Mouse (Mus musculus) megakaryocyte, embryonic 14.5 days (primary cell): ENCODE results near the gene Gm49380. TPM values are rescaled to one million over a fixed set of nuclear protein-coding genes. Genes with fewer than 3 reads are reported as not detected.

Source experiments
- H3K27me3 ChIP-seq: replicated peaks from 2 replicates; pipeline ENCODE3; 2012; ENCODE audit warnings: inconsistent platforms
- H3K36me3 ChIP-seq: replicated peaks from 2 replicates; pipeline ENCODE3; 2012; ENCODE audit warnings: low read length, inconsistent platforms, mixed read lengths
- H3K4me1 ChIP-seq: 2 replicates; pipeline ENCODE4 v1.6.1; 2012; ENCODE audit warnings: inconsistent platforms
- H3K4me3 ChIP-seq: replicated peaks from 2 replicates; pipeline ENCODE3; 2012; ENCODE audit warnings: moderate library complexity, mild to moderate bottlenecking, inconsistent platforms
- H3K9me3 ChIP-seq: 2 replicates; pipeline ENCODE4 v1.6.1; 2012; ENCODE audit warnings: inconsistent platforms
- FLI1 ChIP-seq: IDR thresholded peaks from 2 replicates; pipeline ENCODE4 v1.6.1; 2012; ENCODE audit warnings: low read length, inconsistent platforms, mixed read lengths
- GATA1 ChIP-seq: IDR thresholded peaks from 3 replicates; pipeline ENCODE4 v1.6.1; 2012; ENCODE audit warnings: mixed read lengths, low read length, inconsistent platforms, borderline replicate concordance
- polyA plus RNA-seq: library from polyadenylated mRNA; stranded (reverse); fragments of >175 nt; gene quantifications from 2 replicates; pipeline ENCODE4 v1.2.3, GENCODE M21; 2012; ENCODE audit warnings: low replicate concordance; ENCODE audit not compliant: insufficient read depth

Gene Gm49380
- polyA plus RNA-seq, 1 experiment = not detected

GRCm38 (mm10) chr9:44108269-44109055, 4.8 kb downstream of the Gm49380 start:
- TF ChIP-seq GATA1 = no peak
- TF ChIP-seq FLI1 = no peak
- peaks cover 59% of the 10 kb centered on the region for H3K4me1 ChIP-seq

GRCm38 (mm10) chr9:44107557-44108179, 5.6 kb downstream of the Gm49380 start:
- Histone ChIP-seq H3K4me1 (peaks cover 59% of the 10 kb centered on the region), H3K27me3 (peaks cover 2% of the 10 kb centered on the region), H3K9me3 (no peaks in the 10 kb centered on the region), H3K4me3 (no peak overlapping the region), H3K36me3 (peaks cover 64% of the 10 kb centered on the region)
- TF ChIP-seq FLI1 = no peak
- no peak for TF ChIP-seq GATA1

More at GRCm38 (mm10) chr9:44108269-44109055, 4.8 kb downstream of the Gm49380 start:
- H3K9me3 ChIP-seq = no peaks in the 10 kb centered on the region
- H3K4me3 ChIP-seq = no peak overlapping the region
- H3K36me3 ChIP-seq = peaks cover 59% of the 10 kb centered on the region
- no peaks in the 10 kb centered on the region for H3K27me3 ChIP-seq

GRCm38 (mm10) chr9:44107110-44107509, 6.2 kb downstream of the Gm49380 start, which contains the start of gene C1qtnf5:
Gene C1qtnf5, plus strand, starts transcription at chr9:44107245.
- H3K4me1 ChIP-seq = peaks cover 55% of the 10 kb centered on the region
- no peaks in the 10 kb centered on the region for H3K9me3 ChIP-seq
- no peak within 1 kb of the TSS for H3K4me3 ChIP-seq
- peaks cover 65% of the 10 kb centered on the region for H3K36me3 ChIP-seq
- TF ChIP-seq FLI1 (no peak), GATA1 (no peak)
- peaks cover 2% of the 10 kb centered on the region for H3K27me3 ChIP-seq

GRCm38 (mm10) chr9:44106596-44106995, 6.7 kb downstream of the Gm49380 start:
- H3K4me3 ChIP-seq = no peak overlapping the region
- peaks cover 70% of the 10 kb centered on the region for H3K36me3 ChIP-seq
- peaks cover 50% of the 10 kb centered on the region for H3K4me1 ChIP-seq
- H3K27me3 ChIP-seq = peaks cover 2% of the 10 kb centered on the region
- no peaks in the 10 kb centered on the region for H3K9me3 ChIP-seq
- TF ChIP-seq GATA1 = no peak
- TF ChIP-seq FLI1 = no peak

- TF ChIP-seq GATA1 (no peak), FLI1 (no peak)
Observed at GRCm38 (mm10) chr9:44106182-44106581, 7.1 kb downstream of the Gm49380 start.

GRCm38 (mm10) chr9:44105781-44106180, 7.5 kb downstream of the Gm49380 start:
- peaks cover 72% of the 10 kb centered on the region for H3K36me3 ChIP-seq

More at GRCm38 (mm10) chr9:44106182-44106581, 7.1 kb downstream of the Gm49380 start:
- peaks cover 2% of the 10 kb centered on the region for H3K27me3 ChIP-seq
- no peak overlapping the region for H3K4me3 ChIP-seq
- H3K36me3 ChIP-seq = peaks cover 72% of the 10 kb centered on the region
- H3K9me3 ChIP-seq = no peaks in the 10 kb centered on the region
- H3K4me1 ChIP-seq = peaks cover 52% of the 10 kb centered on the region

GRCm38 (mm10) chr9:44104881-44105280, 8.4 kb downstream of the Gm49380 start:
- Histone ChIP-seq H3K4me1 (peaks cover 47% of the 10 kb centered on the region), H3K27me3 (peaks cover 2% of the 10 kb centered on the region), H3K9me3 (no peaks in the 10 kb centered on the region), H3K36me3 (peaks cover 65% of the 10 kb centered on the region), H3K4me3 (no peak overlapping the region)
- no peak for TF ChIP-seq GATA1
- TF ChIP-seq FLI1 = no peak

More at GRCm38 (mm10) chr9:44105781-44106180, 7.5 kb downstream of the Gm49380 start:
- Histone ChIP-seq H3K27me3 (peaks cover 2% of the 10 kb centered on the region), H3K4me3 (no peak overlapping the region), H3K9me3 (no peaks in the 10 kb centered on the region), H3K4me1 (peaks cover 52% of the 10 kb centered on the region)
- TF ChIP-seq GATA1 (no peak), FLI1 (no peak)

- Histone ChIP-seq H3K9me3 (no peaks in the 10 kb centered on the region), H3K36me3 (peaks cover 37% of the 10 kb centered on the region), H3K4me3 (no peak within 1 kb of the TSS), H3K27me3 (peaks cover 2% of the 10 kb centered on the region), H3K4me1 (peaks cover 24% of the 10 kb centered on the region; the same call in 1 of the 2 replicates)
- TF ChIP-seq GATA1 (no peak), FLI1 (no peak)
Observed at GRCm38 (mm10) chr9:44101490-44101889, 11.8 kb downstream of the Gm49380 start, which contains the start of gene Mfrp. Gene Mfrp, plus strand, starts transcription at chr9:44101729.

- Histone ChIP-seq H3K4me3 (no peak overlapping the region), H3K36me3 (peaks cover 21% of the 10 kb centered on the region), H3K4me1 (peaks cover 37% of the 10 kb centered on the region), H3K9me3 (no peaks in the 10 kb centered on the region), H3K27me3 (no peaks in the 10 kb centered on the region)
- TF ChIP-seq GATA1 (no peak), FLI1 (no peak)
Observed at GRCm38 (mm10) chr9:44096536-44096935, 16.8 kb downstream of the Gm49380 start.

- peaks cover 33% of the 10 kb centered on the region for H3K4me1 ChIP-seq
- TF ChIP-seq GATA1 (no peak), FLI1 (no peak)
- H3K27me3 ChIP-seq = no peaks in the 10 kb centered on the region
- no peaks in the 10 kb centered on the region for H3K9me3 ChIP-seq
- H3K36me3 ChIP-seq = peaks cover 26% of the 10 kb centered on the region
- H3K4me3 ChIP-seq = no peak overlapping the region
Observed at GRCm38 (mm10) chr9:44095781-44096180, 17.5 kb downstream of the Gm49380 start.

- H3K27me3 ChIP-seq = no peaks in the 10 kb centered on the region
- no peak for TF ChIP-seq FLI1
- TF ChIP-seq GATA1 = no peak
Observed at GRCm38 (mm10) chr9:44094737-44095136, 18.6 kb downstream of the Gm49380 start.

More at GRCm38 (mm10) chr9:44094737-44095136, 18.6 kb downstream of the Gm49380 start:
- Histone ChIP-seq H3K4me1 (peaks cover 34% of the 10 kb centered on the region), H3K9me3 (no peaks in the 10 kb centered on the region), H3K36me3 (peaks cover 28% of the 10 kb centered on the region), H3K4me3 (no peak overlapping the region)
